Mouse (Mus musculus) cortical plate, adult 2 months (tissue): Measurements from ENCODE around the gene Shisal1.

ENCODE experiments used
- CTCF ChIP-seq: fragments of 200-500 bp; IDR thresholded peaks from 2 replicates; pipeline ENCODE4 v1.5.1; 2011; ENCODE audit warnings: mild to moderate bottlenecking, control low read depth, low read length; ENCODE audit not compliant: insufficient read depth; ENCODE audit errors: extremely low read depth
- POLR2A ChIP-seq: fragments of 200-500 bp; IDR thresholded peaks from 2 replicates; pipeline ENCODE4 v1.6.1; 2011; ENCODE audit warnings: mild to moderate bottlenecking, low read length, control low read depth; ENCODE audit not compliant: insufficient read depth; ENCODE audit errors: extremely low read depth

- TF ChIP-seq CTCF: no peak
- no peak for TF ChIP-seq POLR2A
Observed at GRCm38 (mm10) chr15:84351342-84351741, 95.6 kb downstream of the Shisal1 start.
